Mouse (Mus musculus): ENCODE measurements around the gene Il9r. TPM values are rescaled to one million over a fixed set of nuclear protein-coding genes. Genes with fewer than 3 reads are reported as not detected.

The Il9r gene
- polyA plus RNA-seq, 1 experiment from 2014 or later = 0.31 TPM

GRCm38 (mm10) chr11:32196727-32197126, 3.4 kb downstream of the Il9r start:
- H3K9ac ChIP-seq = no peak overlapping the region
- H3K27me3 ChIP-seq = peaks cover 13% of the 10 kb centered on the region; the same call in 1 of the 2 replicates
- 74% methylated on average over 6 of the region's 6 CpGs for WGBS
- no peak overlapping the region for H3K4me3 ChIP-seq
- H3K4me2 ChIP-seq = no peak overlapping the region
- no peaks in the 10 kb centered on the region for H3K9me3 ChIP-seq
- H3K4me1 ChIP-seq = no peaks in the 10 kb centered on the region
- ATAC-seq (ENCODE audit: insufficient number of reproducible peaks, insufficient read depth, low FRiP score, low TSS enrichment, low read depth) = no peak
- no peaks in the 10 kb centered on the region for H3K36me3 ChIP-seq
- H3K27ac ChIP-seq = no peak overlapping the region

- no peak overlapping the region for H3K9ac ChIP-seq
- no peaks in the 10 kb centered on the region for H3K4me1 ChIP-seq
- no peak overlapping the region for H3K4me3 ChIP-seq
- H3K27me3 ChIP-seq = peaks cover 13% of the 10 kb centered on the region; the same call in 1 of the 2 replicates
- 20% methylated on average over 11 of the region's 11 CpGs for WGBS
- ATAC-seq (ENCODE audit: insufficient number of reproducible peaks, insufficient read depth, low FRiP score, low TSS enrichment, low read depth) = no peak
- no peak overlapping the region for H3K27ac ChIP-seq
- H3K9me3 ChIP-seq = no peaks in the 10 kb centered on the region
- no peaks in the 10 kb centered on the region for H3K36me3 ChIP-seq
- no peak overlapping the region for H3K4me2 ChIP-seq
Observed at GRCm38 (mm10) chr11:32195867-32196540, 4.1 kb downstream of the Il9r start.

DNA sequence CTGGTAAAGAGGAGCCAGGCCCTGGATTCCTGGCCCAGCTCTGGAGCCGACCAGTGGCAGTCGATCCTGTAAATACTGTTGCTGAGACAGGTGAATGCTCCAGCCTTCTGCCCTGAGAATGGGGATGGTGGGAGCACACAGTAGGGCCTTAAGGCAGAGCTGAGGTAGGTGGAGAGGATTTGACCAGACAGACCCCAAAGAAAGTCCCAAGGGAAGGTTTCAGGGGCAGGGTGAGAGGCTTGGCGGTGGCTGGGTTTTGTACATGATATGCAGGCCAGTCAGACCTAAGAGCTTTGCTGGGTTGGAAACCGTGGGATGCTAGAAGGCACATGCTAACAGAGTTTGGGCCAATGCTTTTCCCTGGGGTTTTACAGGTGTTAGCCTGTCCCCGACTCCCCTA, 5.5 kb downstream of the Il9r start:
- H3K36me3 ChIP-seq = no peaks in the 10 kb centered on the region
- no peaks in the 10 kb centered on the region for H3K4me1 ChIP-seq
- 81% methylated on average over 5 of the region's 5 CpGs for WGBS
- no peak overlapping the region for H3K9ac ChIP-seq
- H3K27ac ChIP-seq = no peak overlapping the region
- H3K4me2 ChIP-seq = no peak overlapping the region
- ATAC-seq (ENCODE audit: insufficient number of reproducible peaks, insufficient read depth, low FRiP score, low TSS enrichment, low read depth) = no peak
- peaks cover 13% of the 10 kb centered on the region; the same call in 1 of the 2 replicates for H3K27me3 ChIP-seq
- H3K9me3 ChIP-seq = no peaks in the 10 kb centered on the region
- H3K4me3 ChIP-seq = no peak overlapping the region

DNA sequence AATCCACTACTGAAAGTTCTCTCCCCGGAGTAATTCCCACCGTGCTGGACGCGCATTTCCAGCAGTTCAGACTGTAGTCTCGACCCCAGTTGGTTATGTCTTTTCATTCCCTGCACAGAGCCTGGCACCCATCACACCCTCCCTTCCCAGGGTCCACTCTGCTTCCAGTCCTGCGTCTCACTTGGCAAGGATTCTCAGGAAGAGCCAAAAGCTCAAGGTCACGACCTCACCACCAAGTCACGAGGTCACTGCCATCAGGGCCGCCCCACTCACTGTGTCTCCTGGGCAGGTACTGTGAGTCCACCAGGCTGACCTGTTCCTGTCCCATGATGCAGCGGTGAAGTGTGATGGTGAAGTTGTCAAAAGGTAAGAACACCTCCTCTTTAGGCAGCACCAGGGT, 6.0 kb downstream of the Il9r start:
- Histone ChIP-seq H3K27me3 (peaks cover 13% of the 10 kb centered on the region; the same call in 1 of the 2 replicates), H3K4me2 (no peak overlapping the region), H3K9me3 (no peaks in the 10 kb centered on the region), H3K4me3 (no peak overlapping the region), H3K27ac (no peak overlapping the region), H3K36me3 (no peaks in the 10 kb centered on the region), H3K4me1 (no peaks in the 10 kb centered on the region), H3K9ac (no peak overlapping the region)
- ATAC-seq (ENCODE audit: insufficient number of reproducible peaks, insufficient read depth, low FRiP score, low TSS enrichment, low read depth) = no peak
- 76% methylated on average over 10 of the region's 10 CpGs for WGBS

DNA sequence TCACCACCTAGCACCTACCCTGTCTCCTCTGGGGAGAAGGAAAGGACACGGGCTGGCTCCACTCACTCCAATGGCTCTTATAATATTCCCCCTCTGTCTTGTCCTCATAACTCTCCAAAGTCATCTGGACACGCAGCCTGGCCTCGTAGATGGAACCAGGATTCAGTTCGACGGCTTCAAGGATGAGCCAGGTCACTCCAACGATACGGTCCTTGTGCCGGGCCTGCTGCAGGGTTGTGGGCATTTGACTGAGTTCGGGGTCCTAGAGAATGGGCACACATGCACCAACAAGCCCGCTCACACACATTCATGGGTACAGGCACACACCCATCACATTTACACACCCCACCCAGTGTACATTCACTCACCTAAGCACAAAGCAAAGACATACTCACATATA, 6.9 kb downstream of the Il9r start:
- H3K27me3 ChIP-seq = peaks cover 9% of the 10 kb centered on the region; the same call in 1 of the 2 replicates
- H3K9ac ChIP-seq = no peak overlapping the region
- no peaks in the 10 kb centered on the region for H3K9me3 ChIP-seq
- no peak overlapping the region for H3K27ac ChIP-seq
- no peak for ATAC-seq (ENCODE audit: insufficient number of reproducible peaks, insufficient read depth, low FRiP score, low TSS enrichment, low read depth)
- H3K4me1 ChIP-seq = no peaks in the 10 kb centered on the region
- H3K4me2 ChIP-seq = no peak overlapping the region
- H3K4me3 ChIP-seq = no peak overlapping the region
- WGBS = 88% methylated on average over 10 of the region's 10 CpGs
- H3K36me3 ChIP-seq = no peaks in the 10 kb centered on the region

- H3K9ac ChIP-seq = no peak overlapping the region
- peaks cover 6% of the 10 kb centered on the region; the same call in 1 of the 2 replicates for H3K27me3 ChIP-seq
- H3K36me3 ChIP-seq = no peaks in the 10 kb centered on the region
- 73% methylated on average over 13 of the region's 13 CpGs for WGBS
- no peaks in the 10 kb centered on the region for H3K9me3 ChIP-seq
- H3K4me3 ChIP-seq = no peak overlapping the region
- H3K4me1 ChIP-seq = no peaks in the 10 kb centered on the region
- no peak overlapping the region for H3K4me2 ChIP-seq
- no peak overlapping the region for H3K27ac ChIP-seq
- no peak for ATAC-seq (ENCODE audit: insufficient number of reproducible peaks, insufficient read depth, low FRiP score, low TSS enrichment, low read depth)
Observed at GRCm38 (mm10) chr11:32190603-32191110, 9.4 kb downstream of the Il9r start.

- Histone ChIP-seq H3K4me3 (no peak overlapping the region), H3K27ac (no peak overlapping the region), H3K4me2 (no peak overlapping the region), H3K36me3 (no peaks in the 10 kb centered on the region), H3K4me1 (no peaks in the 10 kb centered on the region), H3K9me3 (no peaks in the 10 kb centered on the region), H3K27me3 (peaks cover 4% of the 10 kb centered on the region; the same call in 1 of the 2 replicates), H3K9ac (no peak overlapping the region)
- ATAC-seq (ENCODE audit: insufficient number of reproducible peaks, insufficient read depth, low FRiP score, low TSS enrichment, low read depth) = no peak
- WGBS = 75% methylated on average over 9 of the region's 9 CpGs
Observed at GRCm38 (mm10) chr11:32190119-32190518, 10.0 kb downstream of the Il9r start.

DNA sequence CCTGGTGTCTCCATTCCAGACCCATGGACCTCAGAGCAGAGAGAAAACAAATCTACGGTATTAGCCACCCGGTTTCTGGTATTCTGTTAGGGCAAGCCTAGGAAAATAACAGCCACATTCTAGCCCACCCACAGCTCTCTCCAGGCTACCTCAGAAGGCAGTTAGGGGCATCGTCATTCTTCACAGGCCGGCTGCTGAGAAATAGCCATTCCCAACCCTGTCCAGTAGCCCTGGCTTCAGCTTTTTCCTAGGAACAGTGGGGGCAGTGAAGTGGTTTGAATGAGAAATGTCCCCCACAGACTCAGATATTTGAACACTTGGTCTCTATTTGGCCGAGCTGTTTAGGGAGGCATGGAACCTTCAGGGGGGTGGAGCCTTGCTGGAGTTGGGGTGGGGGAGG, 10.6 kb downstream of the Il9r start:
- Histone ChIP-seq H3K4me2 (no peak overlapping the region), H3K9ac (no peak overlapping the region), H3K4me3 (no peak overlapping the region), H3K27me3 (no peaks in the 10 kb centered on the region), H3K36me3 (no peaks in the 10 kb centered on the region), H3K9me3 (no peaks in the 10 kb centered on the region), H3K4me1 (no peaks in the 10 kb centered on the region), H3K27ac (no peak overlapping the region)
- ATAC-seq (ENCODE audit: insufficient number of reproducible peaks, insufficient read depth, low FRiP score, low TSS enrichment, low read depth) = no peak
- 66% methylated on average over 5 of the region's 5 CpGs for WGBS

- H3K27me3 ChIP-seq = no peaks in the 10 kb centered on the region
- no peak for ATAC-seq (ENCODE audit: insufficient number of reproducible peaks, insufficient read depth, low FRiP score, low TSS enrichment, low read depth)
- no peaks in the 10 kb centered on the region for H3K9me3 ChIP-seq
- H3K27ac ChIP-seq = no peak overlapping the region
- WGBS = 85% methylated on average over 12 of the region's 12 CpGs
- no peak overlapping the region for H3K4me3 ChIP-seq
- no peak overlapping the region for H3K4me2 ChIP-seq
- H3K9ac ChIP-seq = no peak overlapping the region
- no peaks in the 10 kb centered on the region for H3K36me3 ChIP-seq
- no peaks in the 10 kb centered on the region for H3K4me1 ChIP-seq
Observed at GRCm38 (mm10) chr11:32188881-32189280, 11.2 kb downstream of the Il9r start.

GRCm38 (mm10) chr11:32187256-32187655, 12.8 kb downstream of the Il9r start:
- Histone ChIP-seq H3K4me1 (no peaks in the 10 kb centered on the region), H3K9ac (no peak overlapping the region), H3K9me3 (no peaks in the 10 kb centered on the region), H3K4me3 (no peak overlapping the region), H3K27me3 (no peaks in the 10 kb centered on the region), H3K27ac (no peak overlapping the region), H3K4me2 (no peak overlapping the region), H3K36me3 (no peaks in the 10 kb centered on the region)
- no peak for ATAC-seq (ENCODE audit: insufficient number of reproducible peaks, insufficient read depth, low FRiP score, low TSS enrichment, low read depth)
- 84% methylated on average over 4 of the region's 4 CpGs for WGBS

- no peak for ATAC-seq (ENCODE audit: insufficient number of reproducible peaks, insufficient read depth, low FRiP score, low TSS enrichment, low read depth)
- Histone ChIP-seq H3K9ac (no peak overlapping the region), H3K27me3 (no peaks in the 10 kb centered on the region), H3K27ac (no peak overlapping the region), H3K4me3 (no peak overlapping the region), H3K4me2 (no peak overlapping the region), H3K9me3 (no peaks in the 10 kb centered on the region), H3K4me1 (no peaks in the 10 kb centered on the region), H3K36me3 (no peaks in the 10 kb centered on the region)
- WGBS = 76% methylated on average over 3 of the region's 3 CpGs
Observed at GRCm38 (mm10) chr11:32186031-32186430, 14.0 kb downstream of the Il9r start.

DNA sequence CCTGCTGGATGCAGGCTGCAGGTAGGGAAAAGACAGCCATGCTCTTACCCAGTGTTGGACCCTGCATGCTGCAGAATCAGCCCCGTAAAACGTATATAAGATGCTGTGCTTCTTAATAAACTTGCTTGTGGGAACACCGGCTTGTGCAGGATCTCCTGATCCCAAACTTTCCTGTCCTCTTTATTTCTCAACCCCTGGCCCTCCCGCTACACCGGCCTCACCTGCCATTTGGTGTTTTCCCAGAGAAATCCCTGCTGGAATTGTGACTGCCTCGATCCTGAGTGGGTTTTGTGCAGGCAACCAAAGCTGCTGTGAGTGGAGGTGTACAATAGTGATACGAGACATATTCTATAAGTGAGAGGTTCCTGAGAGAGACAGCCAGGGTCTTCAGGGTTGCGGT, 15.6 kb downstream of the Il9r start:
- H3K36me3 ChIP-seq = no peaks in the 10 kb centered on the region
- 87% methylated on average over 8 of the region's 8 CpGs for WGBS
- ATAC-seq (ENCODE audit: insufficient number of reproducible peaks, insufficient read depth, low FRiP score, low TSS enrichment, low read depth) = no peak
- H3K9ac ChIP-seq = no peak overlapping the region
- no peak overlapping the region for H3K27ac ChIP-seq
- H3K4me1 ChIP-seq = no peaks in the 10 kb centered on the region
- H3K9me3 ChIP-seq = no peaks in the 10 kb centered on the region
- H3K4me3 ChIP-seq = no peak overlapping the region
- H3K27me3 ChIP-seq = no peaks in the 10 kb centered on the region
- no peak overlapping the region for H3K4me2 ChIP-seq
